In genomic region chr14:67486676-67487075, GRCm38 (mm10) we compare ENCODE assay signal across 20 mouse cellular contexts.
DNase-seq lines count a peak whose midpoint lies in the region; ATAC-seq and TF ChIP-seq lines count a peak whose summit lies in the region.
"Had no signal": no experiment of that assay in that cellular context is flagged by ENCODE, and none has a peak within 500 bp of the region (broad histone marks: within the 10 kb centered on the region; RNA-seq: fewer than 3 reads in every experiment).

No protein-coding gene starts in this region.

- 0 out of 2 replicates have a peak overlapping the region, but pooled peaks have one; percentile 17 for H3K27ac ChIP-seq in forebrain, embryonic 10.5 days
- H3K27ac ChIP-seq in forebrain, embryonic 15.5 days (replicated peaks) = no peak overlapping the region
- H3K27ac ChIP-seq in kidney, adult 2 months (ENCODE audit: insufficient read depth, low read depth, low read length) = no peak overlapping the region
- H3K27ac ChIP-seq: forebrain, embryonic 12.5 days; liver, embryonic 13.5 days; neural tube, embryonic 15.5 days had no signal

- no peak for DNase-seq in forebrain, embryonic 10.5 days (ENCODE audit: extremely low spot score, low spot score)
- DNase-seq in kidney, adult 2 months = peak; percentile 59
- DNase-seq in kidney, postnatal 4 days = no peak
- peak; percentile 3 for DNase-seq in lung, postnatal 36 days
- DNase-seq in lung, adult 18-20 months = no peak
- DNase-seq in adrenal gland, postnatal 25 days = no peak
- DNase-seq: adrenal gland, postnatal 36 days; cerebellum, adult 9-10 months; heart, postnatal 10 days; liver, embryonic 13.5 days; lung, embryonic 14.5 days; right cerebral cortex, adult 18-20 months; thymus, adult 18-20 months; thymus, postnatal 36 days had no signal

- H3K4me1 ChIP-seq in forebrain, embryonic 10.5 days = peaks cover 29% of the 10 kb centered on the region
- no peaks in the 10 kb centered on the region for H3K4me1 ChIP-seq in forebrain, embryonic 15.5 days
- no peaks in the 10 kb centered on the region; the same call in 1 of the 2 replicates for H3K4me1 ChIP-seq in kidney, adult 2 months (ENCODE audit: control insufficient read depth, insufficient read depth, low read length)
- H3K4me1 ChIP-seq: liver, embryonic 13.5 days; megakaryocyte, embryonic 14.5 days; neural tube, embryonic 15.5 days had no signal

- H3K27me3 ChIP-seq in forebrain, embryonic 10.5 days (ENCODE audit: poor library complexity, severe bottlenecking) = no peaks in the 10 kb centered on the region
- 0 out of 2 replicates have a peak, but pooled peaks cover 3% of the 10 kb centered on the region for H3K27me3 ChIP-seq in forebrain, embryonic 15.5 days
- no peaks in the 10 kb centered on the region for H3K27me3 ChIP-seq in kidney, adult 2 months (replicated peaks; ENCODE audit: control insufficient read depth, insufficient read depth, low read length)
- H3K27me3 ChIP-seq: forebrain, embryonic 12.5 days; liver, embryonic 13.5 days; megakaryocyte, embryonic 14.5 days; neural tube, embryonic 15.5 days had no signal

- TF ChIP-seq CTCF in kidney, adult 2 months (conservative IDR thresholded peaks at IDR 0.05; ENCODE audit: insufficient read depth, insufficient read length, low read depth, low read length) = no peak

- H3K4me3 ChIP-seq in forebrain, embryonic 10.5 days = no peak overlapping the region
- H3K4me3 ChIP-seq in forebrain, embryonic 15.5 days = no peak overlapping the region
- H3K4me3 ChIP-seq in kidney, adult 2 months (ENCODE audit: insufficient read depth, low read depth, low read length) = no peak overlapping the region
- H3K4me3 ChIP-seq: forebrain, embryonic 12.5 days; liver, embryonic 13.5 days; megakaryocyte, embryonic 14.5 days; neural tube, embryonic 15.5 days had no signal

- ATAC-seq in forebrain, embryonic 15.5 days (replicated peaks) = no peak
- ATAC-seq: intestine, postnatal 0 days had no signal

- H3K4me2 ChIP-seq in forebrain, embryonic 15.5 days (replicated peaks) = no peak overlapping the region
- H3K4me2 ChIP-seq: forebrain, embryonic 12.5 days; heart, embryonic 11.5 days; liver, embryonic 13.5 days; lung, embryonic 14.5 days; neural tube, embryonic 15.5 days had no signal

- H3K9ac ChIP-seq in forebrain, embryonic 15.5 days (replicated peaks) = no peak overlapping the region
- H3K9ac ChIP-seq: forebrain, embryonic 12.5 days; liver, embryonic 13.5 days; lung, embryonic 14.5 days; neural tube, embryonic 15.5 days had no signal

- no peaks in the 10 kb centered on the region for H3K36me3 ChIP-seq in forebrain, embryonic 10.5 days (replicated peaks)
- no peaks in the 10 kb centered on the region for H3K36me3 ChIP-seq in forebrain, embryonic 15.5 days
- H3K36me3 ChIP-seq in kidney, adult 2 months (ENCODE audit: control insufficient read depth, insufficient read depth, low read length) = no peaks in the 10 kb centered on the region
- H3K36me3 ChIP-seq: forebrain, embryonic 12.5 days; liver, embryonic 13.5 days; neural tube, embryonic 15.5 days had no signal

- no peaks in the 10 kb centered on the region for H3K9me3 ChIP-seq in forebrain, embryonic 10.5 days
- H3K9me3 ChIP-seq in forebrain, embryonic 15.5 days = no peaks in the 10 kb centered on the region
- H3K9me3 ChIP-seq: forebrain, embryonic 12.5 days; liver, embryonic 13.5 days; megakaryocyte, embryonic 14.5 days; neural tube, embryonic 15.5 days had no signal

- WGBS in forebrain, embryonic 10.5 days = 21% methylated on average over 10 of the region's 10 CpGs
- WGBS in forebrain, embryonic 15.5 days = 26% methylated on average over 10 of the region's 10 CpGs
- WGBS in kidney, adult 2 months = 32% methylated on average over 10 of the region's 10 CpGs

- no peak for TF ChIP-seq POLR2A in kidney, adult 2 months (IDR thresholded peaks at IDR 0.05; ENCODE audit: low read depth, low read length)

Comparison
In these comparisons a context has a peak if more than half of its experiments do, and no peak if none do; other contexts are left out.
1. DNase-seq: peak in kidney, adult 2 months (single experiment) and lung, postnatal 36 days (single experiment); none in forebrain, embryonic 10.5 days (single experiment), kidney, postnatal 4 days (0 of 2), lung, adult 18-20 months (0 of 2) and adrenal gland, postnatal 25 days (single experiment).